Mouse (Mus musculus): ENCODE results near the gene Ttc36.

The Ttc36 gene

GRCm38 (mm10) chr9:44802808-44803450 is at the start of gene Ttc36:
Gene Ttc36, minus strand, starts transcription at chr9:44803072.
- DNase-seq: peak; percentile 88 to 90

DNA sequence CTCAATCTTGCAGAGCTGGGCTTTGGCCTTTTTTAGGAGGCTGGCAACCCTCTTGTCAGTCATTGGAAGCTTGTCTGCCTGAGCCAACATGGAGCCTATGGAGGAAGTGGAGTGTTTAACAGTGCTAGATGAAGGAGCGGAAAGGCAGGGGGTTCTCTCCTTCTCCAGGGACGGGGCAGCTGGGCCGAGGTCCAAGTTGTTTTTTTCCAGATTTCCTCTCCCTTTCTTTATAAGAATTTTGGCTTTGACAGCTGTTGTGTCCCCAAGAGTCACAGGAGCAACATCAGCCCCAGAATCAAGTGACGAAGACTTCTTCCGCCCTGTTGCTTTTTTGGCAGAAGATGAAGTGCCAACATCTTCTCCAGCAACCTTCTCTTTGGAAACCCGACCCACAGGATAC is 44.6 kb upstream of the Ttc36 start:
- DNase-seq: no peak

DNA sequence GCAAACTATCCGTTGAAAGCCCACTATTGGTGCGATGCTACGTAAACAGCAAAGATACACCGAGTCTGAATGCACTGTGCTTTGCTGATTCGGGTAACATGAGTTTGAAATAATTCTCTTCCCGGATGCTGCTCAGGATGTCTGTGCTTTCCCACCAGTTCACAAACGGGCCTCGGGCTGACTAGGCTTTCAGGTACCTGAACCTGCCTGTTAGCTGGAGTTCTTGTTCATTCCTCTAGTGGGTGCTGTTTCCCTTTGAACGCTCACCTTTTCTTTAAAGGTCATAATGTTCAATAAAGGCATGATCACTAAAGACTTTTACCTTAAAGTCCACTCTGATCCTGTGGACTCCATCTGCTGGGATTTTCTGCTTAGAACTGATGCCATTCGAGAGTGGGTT is 38.4 kb upstream of the Ttc36 start:
- DNase-seq: peak; percentile 38 to 45

GRCm38 (mm10) chr9:44836439-44836838 is 33.6 kb upstream of the Ttc36 start:
- DNase-seq: peak; percentile 35 to 73

DNA sequence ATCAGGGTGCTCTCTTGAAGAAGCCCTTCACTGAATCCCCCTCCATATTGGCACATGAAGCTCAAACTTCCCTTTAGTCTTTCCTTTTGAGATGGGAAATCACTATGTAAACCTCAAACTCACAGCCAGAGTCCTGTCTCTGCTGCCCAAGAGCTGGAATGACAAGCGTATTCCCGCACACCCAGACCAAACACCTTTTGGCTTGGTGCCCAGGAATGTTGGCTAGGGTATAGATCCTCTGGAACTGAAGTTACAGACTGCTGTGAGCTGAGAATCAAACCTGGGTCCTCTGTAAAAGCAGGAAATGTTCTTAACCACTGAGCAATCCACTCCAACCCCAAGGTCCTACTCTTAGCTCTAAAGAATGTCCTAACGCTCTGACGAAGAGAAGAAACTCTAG is 29.5 kb upstream of the Ttc36 start:
- peak; percentile 33 to 60 for DNase-seq

DNA sequence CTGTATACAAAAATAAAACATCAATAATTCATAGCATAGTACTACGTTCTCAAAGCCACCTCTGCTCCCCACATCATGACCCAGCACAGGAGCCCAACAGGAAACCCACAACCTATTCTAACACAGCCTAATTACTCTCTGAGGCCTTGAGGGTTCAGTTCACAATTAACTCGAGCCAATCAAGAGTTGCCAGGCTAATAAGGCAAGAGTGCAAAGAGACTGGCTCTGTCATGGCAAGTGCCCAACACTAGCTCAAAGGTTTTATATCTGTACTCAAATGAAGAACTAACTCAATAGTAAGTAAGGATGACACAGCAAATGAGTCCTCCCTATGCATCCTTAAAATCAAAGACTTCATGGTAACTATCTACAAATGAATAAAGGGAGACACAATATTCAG is 27.6 kb upstream of the Ttc36 start:
- peak; percentile 21 to 37 for DNase-seq

DNA sequence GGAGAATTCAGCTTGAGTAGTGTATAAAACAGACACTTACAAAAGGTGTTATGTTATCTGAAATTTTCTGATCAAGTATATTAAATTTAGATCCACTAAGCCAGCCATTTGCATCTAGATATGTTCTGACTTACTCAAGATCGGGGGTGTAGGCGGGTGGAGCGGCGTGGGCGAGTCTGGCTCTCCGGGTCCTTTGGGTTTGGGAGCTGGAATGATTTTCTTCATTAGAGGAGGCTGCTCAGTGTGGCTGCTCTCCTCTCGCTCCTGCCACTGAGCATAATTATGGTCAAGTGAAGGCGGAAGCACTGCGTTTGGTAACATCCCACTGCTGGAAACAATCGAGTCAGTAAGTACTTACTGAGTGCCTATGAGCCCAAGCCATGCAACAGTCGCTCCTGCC is 26.1 kb upstream of the Ttc36 start:
- DNase-seq: no peak

DNA sequence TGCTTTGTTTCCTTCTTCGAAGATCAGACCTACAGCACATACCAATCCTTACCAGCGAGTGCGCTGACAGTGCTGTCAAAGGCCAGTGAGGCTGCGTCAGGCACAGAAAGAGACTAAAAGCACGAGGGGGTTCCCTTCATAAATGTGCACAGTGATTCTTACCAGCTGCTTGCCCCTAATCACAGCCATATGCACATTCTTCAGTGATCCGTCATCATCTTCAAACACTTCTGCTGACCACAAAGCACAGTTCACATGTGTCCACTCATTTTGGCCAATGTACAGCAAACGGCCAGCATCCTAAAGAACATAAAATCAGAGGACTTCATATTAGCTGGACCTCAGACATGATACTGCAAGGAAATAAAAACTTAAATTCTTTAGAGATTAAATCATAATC is 23.8 kb upstream of the Ttc36 start:
- no peak for DNase-seq

DNA sequence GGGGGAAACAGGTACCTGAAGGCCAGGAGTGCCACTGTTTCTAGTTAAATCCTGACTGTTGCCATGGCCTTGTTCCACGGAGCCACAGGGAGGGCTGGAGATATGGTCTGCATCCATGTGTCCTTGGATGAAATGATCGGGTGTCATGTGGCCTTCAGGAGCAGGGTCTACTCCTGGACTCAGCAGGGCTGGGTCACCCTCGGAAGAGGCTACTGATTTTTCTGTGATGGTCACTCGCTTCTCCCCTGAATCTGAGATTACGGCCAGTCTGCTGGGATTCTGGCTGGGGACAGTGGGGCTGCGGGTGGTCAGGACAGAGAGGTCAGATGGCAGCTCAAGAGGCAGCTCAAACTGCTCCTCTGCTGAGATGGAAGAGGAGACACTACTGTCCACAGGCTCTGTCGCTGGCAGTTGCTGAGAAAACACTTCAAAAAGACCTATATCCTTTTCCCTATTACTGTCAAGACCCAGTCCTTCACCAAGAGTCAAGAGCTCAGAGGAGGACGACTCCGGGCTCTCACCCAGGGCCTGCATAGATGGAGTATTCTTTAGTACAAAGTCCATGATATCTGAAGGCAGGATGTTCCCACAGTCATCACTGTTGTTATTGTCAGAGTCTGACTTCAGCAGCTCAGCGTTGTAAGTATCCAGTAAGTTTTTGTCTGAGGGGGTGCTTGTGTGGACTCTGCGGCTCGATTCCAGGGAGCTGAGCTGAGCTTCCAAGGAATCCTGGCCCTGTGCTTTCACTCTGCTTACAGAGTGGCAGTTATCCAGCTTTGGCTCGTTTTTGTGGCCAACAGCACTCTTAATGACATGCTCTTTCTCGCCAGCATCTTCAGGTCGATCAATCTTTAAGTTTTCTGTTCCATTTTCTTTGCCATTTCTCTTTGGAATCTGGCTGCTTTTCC is 17.3 kb upstream of the Ttc36 start:
- no peak for DNase-seq

- no peak for DNase-seq
These were observed 14.7 kb upstream of the Ttc36 start for GRCm38 (mm10) chr9:44817522-44817921.

DNA sequence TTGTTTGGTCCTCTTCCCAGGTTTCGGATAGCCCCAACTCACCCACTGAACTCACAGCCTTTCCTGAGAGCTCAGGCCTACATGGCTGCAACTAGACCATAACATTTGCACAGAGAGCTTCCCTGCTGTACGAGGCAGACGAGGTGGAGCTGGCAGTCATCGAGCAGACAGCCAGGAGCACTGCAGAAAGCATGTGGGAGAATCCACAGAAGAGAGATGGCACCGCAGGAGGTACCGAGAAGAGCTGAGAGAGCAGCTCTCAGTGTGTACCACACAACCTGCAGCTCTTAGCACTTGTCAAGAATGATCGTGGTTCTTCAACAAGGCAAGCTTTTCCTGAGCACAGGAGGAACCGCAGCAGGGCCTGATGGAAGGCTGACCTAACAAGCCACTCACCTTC is 11.3 kb upstream of the Ttc36 start:
- no peak for DNase-seq

DNA sequence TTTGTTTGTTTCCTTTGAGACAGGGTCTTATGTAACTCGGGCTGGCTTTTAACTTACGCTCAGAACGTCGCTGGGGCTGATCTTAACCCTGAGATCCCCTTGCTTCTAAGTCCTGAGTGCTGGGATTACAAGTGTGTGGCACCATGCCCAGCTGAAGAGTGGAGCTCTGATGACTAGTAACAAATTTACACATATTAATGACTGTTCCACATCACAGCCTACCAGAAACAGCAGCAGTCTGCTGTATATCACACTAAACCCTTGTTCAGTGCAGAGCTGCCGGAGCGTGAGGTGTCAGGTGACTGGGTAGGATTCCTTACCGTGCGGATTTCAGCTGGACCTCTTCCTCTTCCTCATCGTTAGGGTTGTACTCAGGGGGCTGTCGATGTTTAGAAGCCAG is 7.4 kb upstream of the Ttc36 start:
- DNase-seq: peak in 1 of 2 experiments; percentile 40

GRCm38 (mm10) chr9:44807778-44808177 is 4.9 kb upstream of the Ttc36 start:
- no peak for DNase-seq

GRCm38 (mm10) chr9:44807141-44807540 is 4.3 kb upstream of the Ttc36 start:
- DNase-seq: no peak

- DNase-seq: no peak
These were observed 2.7 kb upstream of the Ttc36 start for GRCm38 (mm10) chr9:44805536-44805935.

GRCm38 (mm10) chr9:44804678-44805077 is 1.8 kb upstream of the Ttc36 start:
- DNase-seq: peak; percentile 61

- DNase-seq: peak; percentile 49 to 50
These were observed 1.2 kb downstream of the Ttc36 start for GRCm38 (mm10) chr9:44801669-44802068.

DNA sequence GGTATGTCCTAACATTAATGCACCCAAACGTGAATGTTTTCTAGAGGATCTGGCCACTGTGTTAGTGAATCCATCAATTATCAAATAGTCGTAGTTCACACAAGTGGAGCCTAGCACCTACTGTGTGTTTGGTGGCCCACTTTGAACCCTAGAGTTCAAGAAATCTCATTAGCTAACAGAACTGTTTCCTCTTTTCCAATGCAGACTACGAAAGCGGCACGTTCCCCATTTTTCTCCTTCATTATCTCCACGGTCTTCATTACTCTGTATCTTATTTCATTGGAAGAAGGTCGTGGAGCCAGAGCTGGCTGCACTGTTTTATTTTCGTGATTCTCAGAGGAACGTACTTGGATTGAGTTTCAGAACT is 2.9 kb downstream of the Ttc36 start:
- DNase-seq: no peak

DNA sequence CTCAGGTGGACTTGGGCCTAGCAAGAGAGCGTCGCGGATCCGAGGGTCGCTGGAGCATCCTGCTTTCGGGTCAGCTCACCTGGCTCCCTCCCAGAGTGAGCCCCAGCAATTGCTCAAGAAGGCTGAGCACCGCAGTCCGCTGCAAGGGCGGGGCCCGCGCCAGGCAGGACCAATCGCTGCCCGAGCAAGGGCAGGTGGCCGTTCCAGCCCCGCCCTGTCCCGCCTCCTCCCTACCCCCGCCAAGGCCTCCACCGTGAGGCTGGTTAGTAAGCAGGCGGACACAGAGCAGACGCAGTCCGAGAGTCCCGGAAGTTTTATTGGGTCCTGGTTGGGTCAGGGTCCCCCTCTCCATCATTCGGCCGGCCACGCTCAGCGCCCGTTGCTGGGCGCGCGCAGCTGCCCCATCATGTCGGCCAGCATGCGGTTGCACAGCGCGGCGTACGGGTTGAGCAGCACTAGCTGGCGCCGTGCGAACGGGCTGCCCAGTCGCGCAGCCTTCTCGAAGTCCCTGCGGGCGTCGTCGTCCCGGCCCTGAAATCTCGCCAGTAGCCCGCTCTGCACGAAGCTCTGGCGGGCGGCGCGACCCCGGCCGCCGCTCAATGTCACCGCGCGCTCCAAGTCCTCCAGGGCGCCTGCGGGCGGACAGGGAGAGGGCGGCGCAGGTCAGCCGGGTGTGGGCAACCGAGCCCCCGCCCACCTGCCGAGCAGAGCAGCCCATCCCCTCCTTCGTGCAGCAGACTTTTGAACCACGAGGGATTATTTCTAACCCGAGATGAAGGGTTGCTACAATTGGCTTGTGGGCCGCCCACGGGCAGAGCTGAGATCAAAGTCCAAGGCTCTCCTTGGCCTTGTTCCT is 3.5 kb downstream of the Ttc36 start, which contains the start of gene Tmem25:
Gene Tmem25 (minus strand): TSS at position 206 of the 856 bp plus-strand sequence.
- DNase-seq: peak; percentile 93 to 94

GRCm38 (mm10) chr9:44798298-44798697 is 4.6 kb downstream of the Ttc36 start:
- no peak for DNase-seq

GRCm38 (mm10) chr9:44792842-44793241 is 10.0 kb downstream of the Ttc36 start:
- no peak for DNase-seq

DNA sequence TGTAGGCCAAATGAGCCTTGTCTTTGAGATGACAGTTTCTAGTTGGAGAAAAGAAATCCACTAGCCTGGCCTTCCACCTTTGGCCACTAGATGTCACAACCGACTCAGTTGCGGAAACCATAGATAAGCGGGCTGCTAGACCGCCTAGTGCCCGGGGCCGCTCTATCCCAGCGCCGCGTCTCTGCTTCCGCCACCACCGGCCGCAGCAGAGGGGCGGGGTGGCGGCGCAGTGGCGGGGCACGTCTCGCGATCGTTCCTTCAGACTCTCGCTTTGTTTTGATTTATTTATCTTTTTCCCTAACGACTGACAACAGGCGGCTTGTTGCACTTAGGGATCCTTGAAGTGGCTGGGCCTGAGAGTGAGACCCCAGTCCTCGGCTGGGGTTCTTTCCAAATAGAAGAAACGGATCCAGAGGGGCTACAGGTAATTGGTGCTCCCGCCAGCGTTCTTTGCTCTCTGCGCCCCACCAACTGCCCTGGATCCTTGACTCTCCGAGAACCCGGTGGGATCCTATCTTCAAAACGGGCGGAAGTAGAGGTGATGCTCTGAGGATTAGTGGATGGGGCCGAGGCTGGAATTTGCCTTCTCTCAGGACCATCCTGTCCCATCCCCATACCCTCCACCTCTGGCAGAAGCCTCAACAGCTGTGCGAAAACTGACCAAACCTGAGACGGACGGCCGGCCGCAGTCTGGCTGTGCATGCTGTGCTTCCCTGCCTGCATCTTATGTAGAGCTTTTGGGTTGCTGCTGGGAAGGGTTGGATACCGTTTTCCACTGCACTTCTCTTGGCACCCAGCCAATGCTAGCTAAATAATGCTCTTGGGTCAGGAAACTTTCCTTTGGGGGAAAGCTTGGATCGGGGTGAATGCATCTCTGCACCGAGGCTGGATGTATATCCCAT is 29.9 kb downstream of the Ttc36 start:
- DNase-seq: peak; percentile 94 to 98

Measured in kidney, adult 8-10 months (tissue).